Mouse (Mus musculus) megakaryocyte-erythroid progenitor cell, adult 5-6 weeks (primary cell): ENCODE measurements around the gene Cyp2s1. TPM values are rescaled to one million over a fixed set of nuclear protein-coding genes. Genes with fewer than 3 reads are reported as not detected.

Source experiments
- total RNA-seq, 2 experiments: library from RNA; stranded (forward) in 1 of 2; stranded (reverse) in 1 of 2; fragments of 200-1000, 215-1000 nt in 1 of 2; fragments of >200 nt in 1 of 2; fragmentation: Nextera tagmentation in 1 of 2; gene quantifications; 2 replicates each; pipeline ENCODE4 v1.2.3; 2014 to 2017

The Cyp2s1 gene
- total RNA-seq, 2 experiments from 2014 or later, result not detected

Other genes with a start within 250 kb of the Cyp2s1 start
- not detected in 2 replicates for gene Erich4, start 201.0 kb downstream of the Cyp2s1 start, total RNA-seq (2014; fragmentation: Nextera tagmentation)
- not detected in 2 replicates for gene Erich4, start 201.0 kb downstream of the Cyp2s1 start, total RNA-seq (2017)
- gene Dmac2, start 197.5 kb downstream of the Cyp2s1 start, total RNA-seq (2014; fragmentation: Nextera tagmentation), result 22.5 and 24.2 TPM in 2 replicates
- gene Dmac2, start 197.5 kb downstream of the Cyp2s1 start, total RNA-seq (2017), result 30.4 and 35.9 TPM in 2 replicates
- 8.2 TPM in 1 of 2 replicates, not detected in the other for gene B3gnt8, start 190.3 kb downstream of the Cyp2s1 start, total RNA-seq (2014; fragmentation: Nextera tagmentation)
- 0.19 and 0.46 TPM in 2 replicates for gene B3gnt8, start 190.3 kb downstream of the Cyp2s1 start, total RNA-seq (2017)
- gene Bckdha, start 157.9 kb downstream of the Cyp2s1 start, total RNA-seq (2014; fragmentation: Nextera tagmentation), result 20.2 and 27.4 TPM in 2 replicates
- 22.6 and 25.8 TPM in 2 replicates for gene Bckdha, start 157.9 kb downstream of the Cyp2s1 start, total RNA-seq (2017)
- gene Exosc5, start 157.7 kb downstream of the Cyp2s1 start, total RNA-seq (2014; fragmentation: Nextera tagmentation), result 69.2 and 123 TPM in 2 replicates
- 34.9 and 43.9 TPM in 2 replicates for gene Exosc5, start 157.7 kb downstream of the Cyp2s1 start, total RNA-seq (2017)
- gene Tmem91, start 141.7 kb downstream of the Cyp2s1 start, total RNA-seq (2014; fragmentation: Nextera tagmentation), result 2.2 TPM in 1 of 2 replicates, not detected in the other
- not detected in 2 replicates for gene Tmem91, start 141.7 kb downstream of the Cyp2s1 start, total RNA-seq (2017)
- 34.6 and 35.2 TPM in 2 replicates for gene B9d2, start 136.1 kb downstream of the Cyp2s1 start, total RNA-seq (2014; fragmentation: Nextera tagmentation)
- gene B9d2, start 136.1 kb downstream of the Cyp2s1 start, total RNA-seq (2017), result 42.8 and 45.5 TPM in 2 replicates
- 156 and 169 TPM in 2 replicates for gene Tgfb1, start 129.9 kb downstream of the Cyp2s1 start, total RNA-seq (2014; fragmentation: Nextera tagmentation)
- 26.0 and 27.0 TPM in 2 replicates for gene Tgfb1, start 129.9 kb downstream of the Cyp2s1 start, total RNA-seq (2017)
- gene Ccdc97, start 97.8 kb downstream of the Cyp2s1 start, total RNA-seq (2014; fragmentation: Nextera tagmentation), result 43.5 and 59.8 TPM in 2 replicates
- 7.0 and 18.6 TPM in 2 replicates for gene Ccdc97, start 97.8 kb downstream of the Cyp2s1 start, total RNA-seq (2017)
- gene Hnrnpul1, start 62.2 kb downstream of the Cyp2s1 start, total RNA-seq (2014; fragmentation: Nextera tagmentation), result 171 and 188 TPM in 2 replicates
- 139 and 159 TPM in 2 replicates for gene Hnrnpul1, start 62.2 kb downstream of the Cyp2s1 start, total RNA-seq (2017)
- gene Axl, start 28.2 kb downstream of the Cyp2s1 start, total RNA-seq (2014; fragmentation: Nextera tagmentation), result 0.68 and 1.0 TPM in 2 replicates
- 0.70 and 1.4 TPM in 2 replicates for gene Axl, start 28.2 kb downstream of the Cyp2s1 start, total RNA-seq (2017)
- gene Cyp2b10, start 80.7 kb upstream of the Cyp2s1 start, total RNA-seq (2014; fragmentation: Nextera tagmentation), result not detected in 2 replicates
- not detected in 2 replicates for gene Cyp2b10, start 80.7 kb upstream of the Cyp2s1 start, total RNA-seq (2017)
- not detected in 2 replicates for gene Cyp2b13, start 244.6 kb upstream of the Cyp2s1 start, total RNA-seq (2014; fragmentation: Nextera tagmentation)
- not detected in 2 replicates for gene Cyp2b13, start 244.6 kb upstream of the Cyp2s1 start, total RNA-seq (2017)